Mouse (Mus musculus) heart, adult 2 months (tissue): Measurements from ENCODE around the gene Vsx2.

Experiments
- CTCF ChIP-seq: fragments of 200-600 bp; IDR thresholded peaks from 2 replicates; pipeline ENCODE4 v1.8.1; 2022; ENCODE audit warnings: antibody characterized with exemption, mild to moderate bottlenecking, moderate library complexity
- EP300 ChIP-seq: fragments of 200-500 bp; IDR thresholded peaks from 2 replicates; pipeline ENCODE4 v1.6.1; 2011; ENCODE audit warnings: low read depth, low read length, control low read depth; ENCODE audit not compliant: insufficient read depth

DNA sequence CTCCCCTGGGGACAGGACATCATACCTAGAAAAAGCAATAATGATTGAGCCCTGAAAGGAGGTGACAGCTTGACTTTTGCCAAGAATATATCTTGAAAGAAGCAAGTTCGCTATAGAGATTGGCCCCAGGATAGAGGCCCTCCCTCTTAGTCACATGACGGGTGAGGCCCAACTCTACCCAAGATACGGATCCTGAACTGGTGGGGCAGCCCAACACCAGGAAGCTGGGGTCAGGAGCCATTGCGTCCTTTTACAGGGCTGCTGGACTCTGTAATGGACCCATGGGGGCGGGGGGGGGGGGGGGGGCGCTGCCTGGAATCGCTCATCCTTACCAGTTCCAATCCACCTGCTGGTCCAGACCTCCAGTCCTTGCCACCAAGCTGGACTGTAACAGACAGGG is 34.4 kb downstream of the Vsx2 start:
- TF ChIP-seq CTCF, result no peak
- no peak for TF ChIP-seq EP300
